Mouse (Mus musculus): ENCODE results near the gene Skap1.

Gene Skap1

GRCm38 (mm10) chr11:96622782-96623181 is 158.4 kb downstream of the Skap1 start:
- in situ Hi-C loops (cut with MboI, MseI): no loop called here

GRCm38 (mm10) chr11:96624436-96624835 is 160.0 kb downstream of the Skap1 start:
- in situ Hi-C loops (cut with MboI, MseI): no loop called here

- in situ Hi-C loops (cut with MboI, MseI): no loop called here
Measured at GRCm38 (mm10) chr11:96629775-96630174, 165.4 kb downstream of the Skap1 start.

GRCm38 (mm10) chr11:96631521-96631920 is 167.1 kb downstream of the Skap1 start:
- in situ Hi-C loops (cut with MboI, MseI): no loop called here

GRCm38 (mm10) chr11:96637927-96638326 is 173.5 kb downstream of the Skap1 start:
- in situ Hi-C loops (cut with MboI, MseI): no loop called here

- in situ Hi-C loops (cut with MboI, MseI): no loop called here
Measured at GRCm38 (mm10) chr11:96639805-96640204, 175.4 kb downstream of the Skap1 start.

- in situ Hi-C loops (cut with MboI, MseI): no loop called here
Measured at GRCm38 (mm10) chr11:96642173-96643140, 178.1 kb downstream of the Skap1 start.

GRCm38 (mm10) chr11:96644969-96645368 is 180.6 kb downstream of the Skap1 start:
- in situ Hi-C loops (cut with MboI, MseI): no loop called here

- in situ Hi-C loops (cut with MboI, MseI): no loop called here
Measured at GRCm38 (mm10) chr11:96645538-96646037, 181.2 kb downstream of the Skap1 start.

- in situ Hi-C loops (cut with MboI, MseI): no loop called here
Measured at GRCm38 (mm10) chr11:96651848-96652247, 187.5 kb downstream of the Skap1 start.

GRCm38 (mm10) chr11:96653867-96654266 is 189.5 kb downstream of the Skap1 start:
- in situ Hi-C loops (cut with MboI, MseI): no loop called here

GRCm38 (mm10) chr11:96658420-96658819 is 194.0 kb downstream of the Skap1 start:
- in situ Hi-C loops (cut with MboI, MseI): no loop called here

- in situ Hi-C loops (cut with MboI, MseI): no loop called here
Measured at GRCm38 (mm10) chr11:96666924-96667323, 202.5 kb downstream of the Skap1 start.

- in situ Hi-C loops (cut with MboI, MseI): no loop called here
Measured at GRCm38 (mm10) chr11:96668367-96668766, 204.0 kb downstream of the Skap1 start.

GRCm38 (mm10) chr11:96673792-96674191 is 209.4 kb downstream of the Skap1 start:
- in situ Hi-C loops (cut with MboI, MseI): no loop called here

GRCm38 (mm10) chr11:96674786-96675365 is 210.5 kb downstream of the Skap1 start:
- in situ Hi-C loops (cut with MboI, MseI): no loop called here

- in situ Hi-C loops (cut with MboI, MseI): no loop called here
Measured at GRCm38 (mm10) chr11:96678026-96678425, 213.6 kb downstream of the Skap1 start.

GRCm38 (mm10) chr11:96679026-96679425 is 214.6 kb downstream of the Skap1 start:
- in situ Hi-C loops (cut with MboI, MseI): no loop called here

GRCm38 (mm10) chr11:96685381-96685780 is 221.0 kb downstream of the Skap1 start:
- in situ Hi-C loops (cut with MboI, MseI): no loop called here

GRCm38 (mm10) chr11:96686713-96687280 is 222.4 kb downstream of the Skap1 start:
- in situ Hi-C loops (cut with MboI, MseI): no loop called here

GRCm38 (mm10) chr11:96692250-96692649 is 227.9 kb downstream of the Skap1 start:
- in situ Hi-C loops (cut with MboI, MseI): no loop called here

GRCm38 (mm10) chr11:96693360-96693759 is 229.0 kb downstream of the Skap1 start:
- in situ Hi-C loops (cut with MboI, MseI): no loop called here
